Mouse (Mus musculus) brain, embryonic 14.5 days (tissue): Measurements from ENCODE around the gene Slc39a11.

Experiments
- CTCF ChIP-seq: fragments of 200-500 bp; IDR thresholded peaks from 2 replicates; pipeline ENCODE4 v1.5.1; 2012; ENCODE audit warnings: inconsistent platforms, mild to moderate bottlenecking, moderate library complexity, borderline replicate concordance; ENCODE audit not compliant: insufficient read depth, insufficient read length; ENCODE audit errors: extremely low read depth
- POLR2A ChIP-seq: fragments of 200-500 bp; IDR thresholded peaks from 2 replicates; pipeline ENCODE4 v1.6.1; 2012; ENCODE audit warnings: mild to moderate bottlenecking, inconsistent platforms, borderline replicate concordance; ENCODE audit not compliant: poor library complexity, insufficient read depth, insufficient read length, severe bottlenecking; ENCODE audit errors: extremely low read depth

GRCm38 (mm10) chr11:113565006-113565995 is 84.6 kb downstream of the Slc39a11 start:
- TF ChIP-seq POLR2A (no peak), CTCF (no peak)
